Mouse (Mus musculus): ENCODE results near the gene Kdm1b. TPM values are rescaled to one million over a fixed set of nuclear protein-coding genes. Genes with fewer than 3 reads are reported as not detected.

The Kdm1b gene
- total and polyA plus RNA-seq, 2 experiments from 2014 or later, result 14.1 to 26.9 TPM

GRCm38 (mm10) chr13:47104146-47104545 lies 60.8 kb downstream of the Kdm1b start:
- H3K27me3 ChIP-seq (ENCODE audit: insufficient read depth, low read length), result no peaks in the 10 kb centered on the region
- H3K4me3 ChIP-seq (ENCODE audit: low read depth, low read length), result peak overlapping the region; percentile 98
- TF ChIP-seq CTCF (IDR thresholded peaks at IDR 0.05), result no peak
- ATAC-seq (ENCODE audit: low FRiP score) (no peak), DNase-seq (ENCODE audit: low spot score) (no peak)
- no peak overlapping the region for H3K9ac ChIP-seq (replicated peaks; ENCODE audit: low read length, poor library complexity, severe bottlenecking)
- H3K36me3 ChIP-seq (ENCODE audit: insufficient read depth, low read length), result peaks cover 7% of the 10 kb centered on the region; the same call in 1 of the 2 replicates
- H3K9me3 ChIP-seq (ENCODE audit: low read length), result no peaks in the 10 kb centered on the region
- WGBS, result 30% methylated on average over 2 of the region's 2 CpGs
- H3K27ac ChIP-seq (ENCODE audit: low read depth, low read length), result no peak overlapping the region
- peaks cover 6% of the 10 kb centered on the region; the same call in 1 of the 2 replicates for H3K4me1 ChIP-seq (ENCODE audit: insufficient read depth, low read length)
- peak overlapping the region; percentile 81 for H3K4me2 ChIP-seq (ENCODE audit: low read depth, low read length, poor library complexity, severe bottlenecking)

DNA sequence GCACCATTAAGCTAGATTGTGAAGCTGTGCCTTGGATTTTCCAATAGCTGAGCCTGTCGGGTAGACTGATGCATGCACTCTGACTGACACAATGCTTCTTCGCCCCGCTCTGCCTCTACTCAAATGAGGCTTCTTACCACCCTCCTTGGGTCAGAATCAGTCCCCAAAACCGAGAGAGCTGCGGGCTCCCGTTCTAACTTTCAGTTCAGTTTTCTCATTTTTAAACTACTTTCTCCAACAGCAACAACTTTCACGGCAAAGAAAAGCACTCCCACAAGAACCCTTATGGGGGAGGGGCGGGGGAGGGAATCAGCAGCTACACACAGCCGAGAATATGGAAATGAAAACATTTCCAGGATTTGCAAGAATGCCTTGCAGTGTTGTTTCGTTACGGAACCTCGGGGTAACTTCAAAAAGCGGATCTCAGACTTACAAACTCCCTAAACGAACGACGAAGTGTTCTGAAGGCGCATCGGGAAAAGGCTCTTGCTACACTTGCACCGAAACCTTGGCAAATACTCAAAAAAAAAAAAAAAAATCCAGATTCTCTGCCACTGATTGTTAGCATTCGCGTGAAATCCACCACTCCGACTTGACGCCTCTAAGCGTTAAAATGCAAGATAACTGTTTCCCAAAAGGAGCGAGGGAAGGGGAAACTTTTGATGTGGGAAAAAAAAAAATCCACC lies 61.7 kb downstream of the Kdm1b start:
- under 1% methylated on average over 25 of the region's 25 CpGs for WGBS
- peaks cover under 1% of the 10 kb centered on the region; the same call in 1 of the 2 replicates for H3K36me3 ChIP-seq (ENCODE audit: insufficient read depth, low read length)
- TF ChIP-seq CTCF (IDR thresholded peaks at IDR 0.05), result no peak

DNA sequence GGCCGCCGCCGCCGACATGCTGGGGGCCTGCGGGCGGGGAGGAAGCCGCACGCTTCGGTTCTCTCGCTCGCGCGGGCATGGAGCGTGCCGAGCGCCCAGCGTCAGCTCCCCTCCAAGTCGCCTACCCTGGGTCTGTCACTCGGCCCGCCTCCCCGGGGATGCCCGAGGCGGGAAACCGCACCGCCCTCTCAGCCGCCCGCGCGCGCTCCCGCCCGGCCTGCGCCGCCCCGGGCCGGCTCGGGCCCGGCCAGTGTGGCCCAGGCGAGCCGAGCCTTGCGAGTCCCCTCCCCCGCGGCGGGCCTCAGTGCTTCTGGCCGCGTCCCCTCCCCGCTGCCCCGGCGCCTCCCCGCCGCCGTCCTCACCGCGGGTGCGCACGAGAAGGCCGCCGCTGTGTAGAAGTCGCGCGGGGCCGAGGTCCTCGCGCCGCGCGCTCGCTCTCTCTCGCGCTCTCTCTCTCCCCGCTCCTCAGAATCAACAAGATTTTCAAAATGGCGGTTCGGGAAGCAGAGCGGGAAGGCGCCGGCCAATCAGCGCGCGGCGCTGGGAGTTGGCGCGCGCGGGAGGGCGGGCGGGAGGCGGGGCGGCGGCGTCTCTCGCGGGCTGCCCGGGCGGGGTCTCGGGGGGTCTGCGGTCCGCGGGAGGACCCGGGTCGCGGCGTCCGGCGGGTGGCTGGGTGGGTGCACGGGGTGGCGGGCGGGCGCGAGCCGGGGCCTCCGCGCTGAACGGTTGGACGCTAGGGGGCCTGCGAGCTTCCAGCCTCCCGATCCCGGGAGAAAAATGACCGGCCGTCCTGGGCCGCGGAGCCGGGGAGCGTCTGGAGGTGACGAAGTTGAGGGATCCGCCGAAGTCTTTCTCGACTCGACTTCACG lies 62.6 kb downstream of the Kdm1b start, which contains the start of gene Dek:
Gene Dek, minus strand, starts transcription at position 491 of the 869 bp plus-strand sequence.
- H3K36me3 ChIP-seq (ENCODE audit: insufficient read depth, low read length), result no peaks in the 10 kb centered on the region

More for the DNA sequence above, 61.7 kb downstream of the Kdm1b start:
- Histone ChIP-seq H3K4me3 (ENCODE audit: low read depth, low read length) (peak overlapping the region; percentile 98), H3K9me3 (ENCODE audit: low read length) (no peaks in the 10 kb centered on the region), H3K9ac (replicated peaks; ENCODE audit: low read length, poor library complexity, severe bottlenecking) (peak overlapping the region; percentile 94), H3K4me1 (ENCODE audit: insufficient read depth, low read length) (peaks cover 6% of the 10 kb centered on the region; the same call in 1 of the 2 replicates), H3K4me2 (ENCODE audit: low read depth, low read length, poor library complexity, severe bottlenecking) (peak overlapping the region; percentile 81), H3K27me3 (ENCODE audit: insufficient read depth, low read length) (no peaks in the 10 kb centered on the region), H3K27ac (ENCODE audit: low read depth, low read length) (peak overlapping the region; percentile 98)
- DNase-seq (ENCODE audit: low spot score) (peak; percentile 53), ATAC-seq (ENCODE audit: low FRiP score) (no peak)

GRCm38 (mm10) chr13:47106580-47106888 lies 63.2 kb downstream of the Kdm1b start:
- Histone ChIP-seq H3K36me3 (ENCODE audit: insufficient read depth, low read length) (no peaks in the 10 kb centered on the region), H3K4me3 (ENCODE audit: low read depth, low read length) (peak overlapping the region; percentile 98), H3K27me3 (ENCODE audit: insufficient read depth, low read length) (no peaks in the 10 kb centered on the region), H3K4me2 (ENCODE audit: low read depth, low read length, poor library complexity, severe bottlenecking) (peak overlapping the region; percentile 81), H3K9ac (replicated peaks; ENCODE audit: low read length, poor library complexity, severe bottlenecking) (peak overlapping the region; percentile 94), H3K9me3 (ENCODE audit: low read length) (no peaks in the 10 kb centered on the region), H3K4me1 (ENCODE audit: insufficient read depth, low read length) (peaks cover 6% of the 10 kb centered on the region; the same call in 1 of the 2 replicates), H3K27ac (ENCODE audit: low read depth, low read length) (peak overlapping the region; percentile 98)
- TF ChIP-seq CTCF (IDR thresholded peaks at IDR 0.05), result no peak
- no peak for DNase-seq (ENCODE audit: low spot score)
- WGBS, result 1% methylated on average over 20 of the region's 20 CpGs
- ATAC-seq (ENCODE audit: low FRiP score), result peak; percentile 25

More for the DNA sequence above, 62.6 kb downstream of the Kdm1b start, which contains the start of gene Dek:
- Histone ChIP-seq H3K4me2 (ENCODE audit: low read depth, low read length, poor library complexity, severe bottlenecking) (peak within 1 kb of the TSS; percentile 81), H3K4me3 (ENCODE audit: low read depth, low read length) (peak within 1 kb of the TSS; percentile 98), H3K9ac (replicated peaks; ENCODE audit: low read length, poor library complexity, severe bottlenecking) (peak within 1 kb of the TSS; percentile 94), H3K27ac (ENCODE audit: low read depth, low read length) (peak within 1 kb of the TSS; percentile 98), H3K4me1 (ENCODE audit: insufficient read depth, low read length) (peaks cover 6% of the 10 kb centered on the region; the same call in 1 of the 2 replicates), H3K27me3 (ENCODE audit: insufficient read depth, low read length) (no peaks in the 10 kb centered on the region), H3K9me3 (ENCODE audit: low read length) (no peaks in the 10 kb centered on the region)
- under 1% methylated on average over 84 of the region's 129 CpGs for WGBS
- DNase-seq (ENCODE audit: low spot score) (peak; percentile 94), ATAC-seq (ENCODE audit: low FRiP score) (peak; percentile 92)
- peak; percentile 47 for TF ChIP-seq CTCF (IDR thresholded peaks at IDR 0.05)

DNA sequence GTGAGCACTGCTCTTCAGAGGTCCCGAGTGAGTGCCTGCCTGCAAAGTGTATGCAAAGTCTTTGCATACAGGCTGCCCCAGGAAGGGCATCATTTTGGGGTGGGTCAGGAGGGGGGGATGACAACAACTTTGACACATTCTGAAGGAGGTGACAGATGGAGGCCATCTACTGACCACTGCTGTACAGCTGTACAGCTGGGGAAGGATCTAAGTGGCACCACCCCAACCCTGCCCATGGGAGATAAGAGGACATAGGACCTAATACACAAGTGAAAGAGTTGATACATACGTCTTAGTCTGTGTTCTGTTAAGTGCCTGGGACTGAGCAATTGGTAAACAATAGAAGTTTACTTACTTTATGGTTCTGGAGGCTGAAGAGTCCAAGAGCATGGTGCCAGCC lies 65.9 kb downstream of the Kdm1b start:
- TF ChIP-seq CTCF (IDR thresholded peaks at IDR 0.05), result no peak
- DNase-seq (ENCODE audit: low spot score), result no peak
- Histone ChIP-seq H3K4me1 (ENCODE audit: insufficient read depth, low read length) (peaks cover 4% of the 10 kb centered on the region; the same call in 1 of the 2 replicates), H3K4me2 (ENCODE audit: low read depth, low read length, poor library complexity, severe bottlenecking) (no peak overlapping the region), H3K27ac (ENCODE audit: low read depth, low read length) (no peak overlapping the region), H3K9ac (replicated peaks; ENCODE audit: low read length, poor library complexity, severe bottlenecking) (no peak overlapping the region), H3K9me3 (ENCODE audit: low read length) (no peaks in the 10 kb centered on the region), H3K4me3 (ENCODE audit: low read depth, low read length) (no peak overlapping the region), H3K36me3 (ENCODE audit: insufficient read depth, low read length) (no peaks in the 10 kb centered on the region), H3K27me3 (ENCODE audit: insufficient read depth, low read length) (no peaks in the 10 kb centered on the region)
- 75% methylated on average over 2 of the region's 2 CpGs for WGBS
- ATAC-seq (ENCODE audit: low FRiP score), result no peak
